Mouse (Mus musculus) ovary, adult 18-20 months (tissue): ENCODE data around the gene Galns.
A peak's percentile ranks its signal among the peaks of the same experiment; 100 is the strongest.

ENCODE experiments used
- DNase-seq: peaks from one replicate; pipeline ENCODE4 v3.0.0; 2022; ENCODE audit warnings: low spot score, mixed read lengths

Galns gene

GRCm38 (mm10) chr8:122568881-122569309 lies 42.4 kb downstream of the Galns start:
- no peak for DNase-seq

- no peak for DNase-seq
These were observed 43.2 kb downstream of the Galns start for GRCm38 (mm10) chr8:122568109-122568504.

GRCm38 (mm10) chr8:122567361-122568108 lies 43.7 kb downstream of the Galns start, which contains the start of gene Cdt1:
Gene Cdt1 (plus strand): TSS chr8:122568015.
- DNase-seq: peak; percentile 91

- DNase-seq: peak; percentile 50
These were observed 44.5 kb downstream of the Galns start for GRCm38 (mm10) chr8:122566766-122567165.

DNA sequence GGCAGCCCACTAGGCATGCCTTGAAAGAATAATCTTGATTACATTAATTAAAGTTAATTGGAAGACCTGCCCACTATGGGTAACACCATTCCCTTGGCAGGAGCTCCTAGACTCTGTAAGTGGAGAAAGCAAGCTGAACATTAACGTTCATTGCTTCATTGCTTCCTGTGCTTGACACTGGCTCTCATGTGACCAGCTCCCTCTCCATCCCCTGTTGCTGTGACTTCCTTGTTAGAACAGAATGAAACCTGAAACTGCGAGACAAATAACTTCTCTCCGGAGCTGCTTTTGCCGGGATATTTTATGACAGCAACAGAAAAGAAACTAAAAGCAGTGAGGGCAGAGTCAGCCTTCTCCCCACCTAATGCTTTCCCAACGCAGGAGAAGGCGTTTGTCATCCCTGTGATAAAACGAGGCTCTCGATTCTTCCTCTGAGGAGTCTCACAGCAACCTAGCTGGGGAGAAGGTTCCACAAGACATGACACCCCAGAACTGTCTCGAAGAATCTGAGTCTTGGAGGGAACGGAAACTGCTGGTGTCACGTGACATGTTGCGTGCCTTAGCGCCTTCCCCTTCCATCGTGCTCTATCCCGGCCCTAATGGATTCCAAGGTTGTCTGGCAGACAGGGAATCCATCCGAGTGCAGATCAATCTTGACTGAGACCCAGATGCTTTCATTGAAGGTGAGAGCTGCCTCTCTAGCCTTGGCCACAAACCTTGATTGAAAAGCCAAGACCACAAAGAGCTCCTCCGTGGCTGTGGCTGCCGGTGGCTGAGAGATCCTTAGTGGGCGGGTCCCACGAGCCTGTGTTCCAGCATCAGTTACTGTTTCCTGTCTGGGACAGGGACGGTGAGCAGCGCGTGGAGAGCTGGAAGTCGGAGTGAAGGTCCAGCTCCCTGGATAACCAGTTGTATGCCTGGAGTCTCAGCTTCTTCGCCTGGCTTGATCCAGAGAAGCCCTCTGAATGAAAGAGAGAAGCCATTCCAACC lies 46.6 kb downstream of the Galns start:
- no peak for DNase-seq

DNA sequence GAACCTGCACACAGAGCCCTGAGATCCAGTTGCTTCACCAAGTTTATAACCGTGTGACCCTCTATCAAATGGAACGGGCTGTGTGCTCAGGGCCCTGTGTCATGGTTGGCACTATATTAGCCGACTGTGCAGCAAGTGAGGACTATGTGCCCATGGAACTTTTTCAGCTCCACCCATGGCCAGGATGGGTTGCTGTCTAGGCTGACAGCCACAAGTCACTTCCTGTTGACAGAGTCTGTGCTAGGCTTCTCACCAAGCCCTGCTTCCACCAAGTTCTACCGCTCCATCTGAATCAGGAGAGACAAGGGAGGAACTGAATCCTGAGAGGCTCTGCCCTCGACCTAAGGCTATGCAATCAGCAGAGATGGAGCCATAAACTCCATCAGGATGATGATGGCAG lies 50.1 kb downstream of the Galns start:
- no peak for DNase-seq

DNA sequence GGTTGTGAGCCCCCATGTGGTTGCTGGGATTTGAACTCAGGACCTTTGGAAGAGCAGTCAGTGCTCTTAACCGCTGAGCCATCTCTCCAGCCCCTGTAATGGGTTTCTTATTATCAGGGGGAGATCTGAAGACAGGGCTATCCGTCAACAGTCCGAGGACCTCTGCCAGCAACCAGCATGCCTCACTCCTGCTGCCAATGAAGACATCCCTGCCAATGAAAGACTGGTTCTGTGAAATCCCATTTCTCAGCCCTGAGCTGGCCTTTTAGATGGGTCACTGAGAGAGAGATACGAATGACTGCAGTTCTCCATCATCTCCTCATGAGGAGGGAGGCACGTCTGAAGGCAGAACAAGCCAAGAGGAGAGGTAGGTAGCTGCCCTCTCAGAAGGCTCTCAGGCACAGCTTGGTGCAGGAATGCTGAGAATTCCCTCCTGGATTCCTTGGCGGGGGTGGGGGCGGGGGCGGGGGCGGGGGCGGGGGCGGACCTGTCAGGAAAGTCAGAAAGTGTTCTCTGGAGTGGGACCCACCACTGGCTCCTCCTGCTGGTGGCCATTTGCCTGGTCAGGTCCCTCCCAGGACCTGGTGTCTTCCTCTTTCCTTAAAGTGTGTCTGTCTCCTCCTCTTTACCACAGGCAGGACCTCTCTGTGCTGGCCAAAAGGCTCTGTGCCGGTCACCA lies 52.5 kb downstream of the Galns start:
- no peak for DNase-seq

GRCm38 (mm10) chr8:122557248-122558038 lies 53.8 kb downstream of the Galns start:
- DNase-seq: no peak

GRCm38 (mm10) chr8:122556030-122557009 lies 54.9 kb downstream of the Galns start:
- DNase-seq: peak; percentile 52

- no peak for DNase-seq
These were observed 56.5 kb downstream of the Galns start for GRCm38 (mm10) chr8:122554786-122555185.

DNA sequence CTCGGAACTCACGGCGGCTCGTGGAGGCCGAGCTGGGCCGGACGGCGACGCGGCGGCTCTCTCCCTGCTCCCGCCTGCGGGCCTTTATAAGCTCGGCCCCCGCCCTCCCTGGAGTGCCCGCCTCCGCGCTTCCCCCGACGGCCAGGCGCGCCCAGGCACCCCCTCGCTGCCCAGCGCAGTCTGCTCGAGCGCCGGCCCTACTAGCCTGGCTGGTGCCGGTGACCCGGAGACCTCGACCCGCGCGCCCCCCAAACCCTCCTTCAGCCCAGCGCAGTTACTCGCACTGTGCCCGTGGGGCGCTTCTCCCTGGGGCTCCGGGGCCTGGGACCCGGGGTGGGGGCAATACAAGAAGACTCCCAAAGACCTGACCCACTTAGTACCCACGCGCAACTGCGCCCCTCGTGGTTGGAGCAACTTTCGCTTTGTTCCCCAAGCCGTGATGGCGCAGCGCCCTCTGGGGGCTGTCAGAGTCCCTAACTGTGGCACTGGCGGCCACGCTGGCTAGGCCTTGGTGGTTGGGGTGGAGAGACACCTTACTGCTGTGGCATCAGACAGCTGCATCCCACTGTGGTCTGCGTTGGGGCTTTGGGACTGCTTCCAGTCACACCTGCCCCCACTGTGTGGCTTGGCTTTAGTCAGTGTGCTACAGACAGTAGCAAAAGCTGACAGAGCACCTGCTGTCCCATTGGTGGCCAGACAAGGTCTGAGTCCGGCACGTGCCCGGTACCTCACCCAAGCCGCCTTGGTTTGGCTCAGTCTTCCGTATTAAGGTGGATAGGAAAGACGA lies 59.8 kb downstream of the Galns start, which contains the start of gene Piezo1:
Gene Piezo1, minus strand, starts transcription at position 65 of the 787 bp plus-strand sequence.
- DNase-seq: peak; percentile 75

DNA sequence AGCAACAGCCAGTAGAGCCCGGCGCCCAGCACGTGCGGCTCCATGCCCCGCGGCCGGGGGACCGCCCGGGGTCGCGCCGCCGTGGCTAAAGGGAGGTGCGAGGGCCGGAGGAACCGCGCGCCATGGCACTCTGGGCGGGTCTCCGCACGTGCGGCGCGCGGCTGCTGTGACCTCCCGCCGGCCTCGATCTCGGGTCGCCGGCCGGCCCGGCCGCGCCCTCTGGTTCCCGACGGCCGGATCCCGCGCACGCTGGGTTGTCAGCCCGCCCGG lies 60.3 kb downstream of the Galns start:
- DNase-seq: no peak

- DNase-seq: no peak
These were observed 60.8 kb downstream of the Galns start for GRCm38 (mm10) chr8:122550234-122550994.

- DNase-seq: no peak
These were observed 62.3 kb downstream of the Galns start for GRCm38 (mm10) chr8:122548891-122549439.

DNA sequence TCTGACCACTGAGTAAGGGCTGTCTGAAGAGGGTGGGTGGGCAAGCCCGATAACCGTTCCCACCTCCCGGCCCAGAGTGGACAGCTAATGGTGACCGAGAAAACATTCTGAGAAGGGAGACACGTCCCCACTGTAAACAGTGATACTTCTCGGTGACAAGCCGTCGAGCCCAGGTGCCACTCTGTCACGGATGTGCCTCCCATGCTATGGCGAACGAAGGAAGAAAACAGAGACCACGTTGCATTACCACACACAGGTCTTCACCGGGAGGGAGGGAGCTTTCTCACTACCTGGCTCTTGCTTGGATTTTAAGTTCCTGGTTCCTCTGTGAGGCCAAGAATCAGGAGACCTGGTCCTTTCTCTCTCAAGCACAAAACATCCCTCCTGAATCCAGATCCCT lies 62.9 kb downstream of the Galns start:
- DNase-seq: no peak

DNA sequence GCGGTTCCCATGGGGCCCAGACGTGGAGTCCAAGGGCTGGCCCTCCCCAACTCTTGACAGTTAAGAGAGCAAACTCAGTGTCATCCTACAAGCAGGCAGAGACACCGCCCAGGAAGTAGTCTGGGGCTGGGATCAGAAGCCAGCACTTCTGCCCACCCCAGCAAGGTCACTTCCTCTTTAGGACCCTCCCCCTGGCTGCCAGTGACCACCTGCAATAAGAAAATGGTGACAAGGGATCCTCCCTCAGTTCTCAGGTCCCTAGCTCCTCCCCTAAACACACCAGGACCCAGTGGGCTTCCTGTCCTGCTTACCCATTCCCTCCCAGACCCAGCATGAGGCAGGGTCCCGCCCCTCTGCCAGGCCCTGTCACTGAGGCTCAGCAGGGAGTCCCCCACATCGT lies 63.4 kb downstream of the Galns start:
- DNase-seq: no peak

DNA sequence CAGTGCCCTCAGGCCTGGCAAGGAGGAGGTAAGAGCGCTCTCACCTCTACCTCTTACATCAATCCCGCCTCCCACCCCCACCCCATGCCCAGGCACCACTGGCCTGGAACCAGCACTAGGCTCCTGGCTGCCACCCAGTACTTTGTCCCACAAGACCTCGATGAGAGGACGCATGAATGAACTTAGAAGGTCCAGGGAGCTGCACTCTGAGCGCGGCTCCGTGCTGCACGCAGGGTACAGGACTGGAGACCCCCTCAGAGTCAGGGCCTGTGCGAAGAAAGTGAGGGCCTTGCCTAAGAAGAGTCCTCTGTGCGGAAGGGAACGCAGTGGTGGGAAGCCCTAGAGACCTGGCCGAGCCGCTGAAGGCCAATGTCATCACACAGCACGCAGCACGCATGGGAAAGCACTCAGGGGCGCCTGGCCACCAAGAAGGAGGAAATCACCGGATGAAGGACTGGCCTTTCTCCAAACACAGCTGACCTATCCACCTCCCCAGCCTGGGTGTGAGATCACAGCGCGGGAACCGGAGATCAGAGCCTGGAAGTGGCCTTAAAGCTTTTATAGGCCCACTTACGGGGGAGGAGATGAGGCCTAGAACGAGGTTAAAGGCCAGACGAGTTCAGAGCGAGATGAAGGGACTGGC lies 64.3 kb downstream of the Galns start:
- no peak for DNase-seq
